Mouse (Mus musculus): ENCODE results near the gene AW551984. TPM values are rescaled to one million over a fixed set of nuclear protein-coding genes. Genes with fewer than 3 reads are reported as not detected.

Gene AW551984
- polyA plus RNA-seq, 1 experiment from 2014 or later, result 9.6 TPM

GRCm38 (mm10) chr9:39575469-39575868 is 28.7 kb downstream of the AW551984 start, which contains the start of gene Olfr959:
Gene Olfr959, minus strand, starts transcription at chr9:39575569.
- 52% methylated on average over 3 of the region's 3 CpGs for WGBS
- H3K4me2 ChIP-seq (ENCODE audit: low read length), result no peak within 1 kb of the TSS
- H3K9me3 ChIP-seq (ENCODE audit: control insufficient read depth, low read length), result no peaks in the 10 kb centered on the region
- H3K4me1 ChIP-seq (ENCODE audit: control insufficient read depth in 2 of 2, insufficient read depth in 2 of 2, low read length in 2 of 2), result 0 out of 4 replicates have a peak, but pooled peaks cover 0 to 3% of the 10 kb centered on the region in 2 experiments
- no peak within 1 kb of the TSS; a peak in 1 of 4 replicates for H3K27ac ChIP-seq (replicated peaks in 1 of 2; ENCODE audit: control insufficient read depth in 1 of 2, insufficient read depth in 1 of 2, low read depth in 2 of 2, low read length in 2 of 2)
- H3K27me3 ChIP-seq (ENCODE audit: control insufficient read depth, insufficient read depth, low read length), result no peaks in the 10 kb centered on the region
- no peaks in the 10 kb centered on the region for H3K36me3 ChIP-seq (ENCODE audit: control insufficient read depth, insufficient read depth, low read length)
- H3K4me3 ChIP-seq (ENCODE audit: control insufficient read depth in 1 of 2, insufficient read depth in 1 of 2, low read depth in 1 of 2, low read length in 2 of 2), result no peak within 1 kb of the TSS
- ATAC-seq (ENCODE audit: insufficient number of reproducible peaks, insufficient read depth, low FRiP score, low read depth), result no peak
- no peak within 1 kb of the TSS for H3K9ac ChIP-seq (ENCODE audit: low read length)

DNA sequence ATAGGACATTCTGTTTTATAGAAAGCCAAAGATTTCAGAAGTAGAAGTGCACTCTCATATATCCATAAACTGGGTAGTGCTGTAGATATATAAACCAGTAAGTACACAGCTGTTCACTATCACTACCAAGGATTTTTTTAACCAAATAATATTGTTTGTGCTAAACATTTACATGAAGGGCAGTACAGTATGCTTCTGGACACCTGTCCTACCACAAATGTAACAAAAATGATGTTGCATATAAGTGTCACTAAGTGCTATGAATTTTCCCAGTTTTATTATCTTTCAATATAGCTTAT is 45.9 kb downstream of the AW551984 start:
- H3K27ac ChIP-seq (replicated peaks in 1 of 2; ENCODE audit: control insufficient read depth in 1 of 2, insufficient read depth in 1 of 2, low read depth in 2 of 2, low read length in 2 of 2), result no peak overlapping the region
- no peak overlapping the region for H3K4me2 ChIP-seq (ENCODE audit: low read length)
- no peaks in the 10 kb centered on the region for H3K36me3 ChIP-seq (ENCODE audit: control insufficient read depth, insufficient read depth, low read length)
- H3K9ac ChIP-seq (ENCODE audit: low read length), result no peak overlapping the region
- ATAC-seq (ENCODE audit: insufficient number of reproducible peaks, insufficient read depth, low FRiP score, low read depth), result no peak
- H3K9me3 ChIP-seq (ENCODE audit: control insufficient read depth, low read length), result no peaks in the 10 kb centered on the region
- H3K4me3 ChIP-seq (ENCODE audit: control insufficient read depth in 1 of 2, insufficient read depth in 1 of 2, low read depth in 1 of 2, low read length in 2 of 2), result no peak overlapping the region
- H3K27me3 ChIP-seq (ENCODE audit: control insufficient read depth, insufficient read depth, low read length), result no peaks in the 10 kb centered on the region
- H3K4me1 ChIP-seq (ENCODE audit: control insufficient read depth in 2 of 2, insufficient read depth in 2 of 2, low read length in 2 of 2), result no peaks in the 10 kb centered on the region

DNA sequence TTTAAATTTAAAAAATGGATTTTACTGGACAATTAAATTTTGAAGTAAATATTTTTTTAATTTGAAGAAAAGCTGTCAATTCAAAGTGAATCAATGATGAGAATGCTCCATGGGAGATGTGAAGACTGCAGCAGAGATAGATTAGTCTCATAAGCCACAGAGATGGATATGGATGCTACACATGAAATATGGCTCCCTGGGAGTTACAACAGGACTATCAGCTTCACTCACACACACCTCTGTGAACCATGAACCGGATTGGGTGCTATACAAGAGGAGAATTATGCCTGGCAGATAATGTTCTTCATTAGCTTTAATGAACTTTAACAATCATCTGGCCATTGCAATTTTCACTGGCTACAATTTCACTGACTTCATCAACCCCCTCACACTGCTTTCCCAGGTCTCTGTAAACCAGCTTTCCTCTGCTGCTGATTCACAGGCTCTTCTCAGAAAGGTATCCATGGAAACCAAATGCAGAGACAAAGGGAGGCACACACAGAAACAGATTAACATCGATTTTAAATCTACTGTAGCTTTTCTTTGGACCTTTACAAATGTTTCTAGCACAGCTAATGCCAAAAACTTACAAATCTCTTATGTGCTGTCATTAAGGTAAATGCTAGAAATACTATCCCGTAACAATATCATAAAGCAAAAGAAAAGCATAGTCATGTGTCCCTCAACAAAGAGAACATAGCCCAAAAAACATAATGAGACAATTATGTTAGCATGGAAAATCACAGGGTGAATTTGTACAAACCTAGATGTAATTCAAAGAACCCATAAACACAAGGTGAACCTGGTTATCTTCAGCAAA is 46.5 kb downstream of the AW551984 start:
- no peaks in the 10 kb centered on the region for H3K27me3 ChIP-seq (ENCODE audit: control insufficient read depth, insufficient read depth, low read length)
- H3K36me3 ChIP-seq (ENCODE audit: control insufficient read depth, insufficient read depth, low read length), result no peaks in the 10 kb centered on the region
- H3K9ac ChIP-seq (ENCODE audit: low read length), result no peak overlapping the region
- no peak overlapping the region for H3K27ac ChIP-seq (replicated peaks in 1 of 2; ENCODE audit: control insufficient read depth in 1 of 2, insufficient read depth in 1 of 2, low read depth in 2 of 2, low read length in 2 of 2)
- H3K9me3 ChIP-seq (ENCODE audit: control insufficient read depth, low read length), result no peaks in the 10 kb centered on the region
- WGBS, result 62% methylated on average over 3 of the region's 3 CpGs
- ATAC-seq (ENCODE audit: insufficient number of reproducible peaks, insufficient read depth, low FRiP score, low read depth), result no peak
- H3K4me3 ChIP-seq (ENCODE audit: control insufficient read depth in 1 of 2, insufficient read depth in 1 of 2, low read depth in 1 of 2, low read length in 2 of 2), result no peak overlapping the region
- H3K4me1 ChIP-seq (ENCODE audit: control insufficient read depth in 2 of 2, insufficient read depth in 2 of 2, low read length in 2 of 2), result no peaks in the 10 kb centered on the region
- H3K4me2 ChIP-seq (ENCODE audit: low read length), result no peak overlapping the region

- Histone ChIP-seq H3K9me3 (ENCODE audit: control insufficient read depth, low read length) (no peaks in the 10 kb centered on the region), H3K27ac (replicated peaks in 1 of 2; ENCODE audit: control insufficient read depth in 1 of 2, insufficient read depth in 1 of 2, low read depth in 2 of 2, low read length in 2 of 2) (no peak within 1 kb of the TSS), H3K36me3 (ENCODE audit: control insufficient read depth, insufficient read depth, low read length) (no peaks in the 10 kb centered on the region), H3K4me1 (ENCODE audit: control insufficient read depth in 2 of 2, insufficient read depth in 2 of 2, low read length in 2 of 2) (no peaks in the 10 kb centered on the region), H3K9ac (ENCODE audit: low read length) (no peak within 1 kb of the TSS), H3K27me3 (ENCODE audit: control insufficient read depth, insufficient read depth, low read length) (no peaks in the 10 kb centered on the region), H3K4me2 (ENCODE audit: low read length) (no peak within 1 kb of the TSS), H3K4me3 (ENCODE audit: control insufficient read depth in 1 of 2, insufficient read depth in 1 of 2, low read depth in 1 of 2, low read length in 2 of 2) (no peak within 1 kb of the TSS)
- 60% methylated on average over 2 of the region's 2 CpGs for WGBS
- ATAC-seq (ENCODE audit: insufficient number of reproducible peaks, insufficient read depth, low FRiP score, low read depth), result no peak
Observed at GRCm38 (mm10) chr9:39553946-39554345, 50.3 kb downstream of the AW551984 start, which contains the start of gene Olfr958. Gene Olfr958, minus strand, starts transcription at chr9:39554054.

- no peak for ATAC-seq (ENCODE audit: insufficient number of reproducible peaks, insufficient read depth, low FRiP score, low read depth)
- no peaks in the 10 kb centered on the region for H3K4me1 ChIP-seq (ENCODE audit: control insufficient read depth in 2 of 2, insufficient read depth in 2 of 2, low read length in 2 of 2)
- 69% methylated on average over 5 of the region's 5 CpGs for WGBS
Observed at GRCm38 (mm10) chr9:39550806-39551205, 53.4 kb downstream of the AW551984 start.

More at GRCm38 (mm10) chr9:39550806-39551205, 53.4 kb downstream of the AW551984 start:
- no peak overlapping the region for H3K9ac ChIP-seq (ENCODE audit: low read length)
- no peak overlapping the region for H3K27ac ChIP-seq (replicated peaks in 1 of 2; ENCODE audit: control insufficient read depth in 1 of 2, insufficient read depth in 1 of 2, low read depth in 2 of 2, low read length in 2 of 2)
- no peak overlapping the region for H3K4me2 ChIP-seq (ENCODE audit: low read length)
- no peaks in the 10 kb centered on the region for H3K36me3 ChIP-seq (ENCODE audit: control insufficient read depth, insufficient read depth, low read length)
- no peaks in the 10 kb centered on the region for H3K27me3 ChIP-seq (ENCODE audit: control insufficient read depth, insufficient read depth, low read length)
- no peak overlapping the region for H3K4me3 ChIP-seq (ENCODE audit: control insufficient read depth in 1 of 2, insufficient read depth in 1 of 2, low read depth in 1 of 2, low read length in 2 of 2)
- H3K9me3 ChIP-seq (ENCODE audit: control insufficient read depth, low read length), result no peaks in the 10 kb centered on the region

Other genes starting within 250 kb of the AW551984 start
- not detected in 2 replicates for gene Olfr951, start 217.0 kb downstream of the AW551984 start, polyA plus RNA-seq (2014; fragmentation: Nextera tagmentation; extraction: Ambion mirVana)
- gene Olfr952, start 177.3 kb downstream of the AW551984 start, polyA plus RNA-seq (2014; fragmentation: Nextera tagmentation; extraction: Ambion mirVana), result not detected in 2 replicates
- gene Olfr954, start 147.7 kb downstream of the AW551984 start, polyA plus RNA-seq (2014; fragmentation: Nextera tagmentation; extraction: Ambion mirVana), result not detected in 2 replicates
- gene Olfr955, start 132.5 kb downstream of the AW551984 start, polyA plus RNA-seq (2014; fragmentation: Nextera tagmentation; extraction: Ambion mirVana), result not detected in 2 replicates
- gene Olfr44, start 110.4 kb downstream of the AW551984 start, polyA plus RNA-seq (2014; fragmentation: Nextera tagmentation; extraction: Ambion mirVana), result not detected in 2 replicates
- gene Olfr957, start 88.6 kb downstream of the AW551984 start, polyA plus RNA-seq (2014; fragmentation: Nextera tagmentation; extraction: Ambion mirVana), result not detected in 2 replicates
- gene Olfr958, start 50.3 kb downstream of the AW551984 start, polyA plus RNA-seq (2014; fragmentation: Nextera tagmentation; extraction: Ambion mirVana), result not detected in 2 replicates
- gene Olfr959, start 28.8 kb downstream of the AW551984 start, polyA plus RNA-seq (2014; fragmentation: Nextera tagmentation; extraction: Ambion mirVana), result not detected in 2 replicates
- gene Olfr148, start 6.3 kb upstream of the AW551984 start, polyA plus RNA-seq (2014; fragmentation: Nextera tagmentation; extraction: Ambion mirVana), result not detected in 2 replicates
- gene Olfr960, start 17.0 kb upstream of the AW551984 start, polyA plus RNA-seq (2014; fragmentation: Nextera tagmentation; extraction: Ambion mirVana), result not detected in 2 replicates
- not detected in 2 replicates for gene Olfr961, start 40.7 kb upstream of the AW551984 start, polyA plus RNA-seq (2014; fragmentation: Nextera tagmentation; extraction: Ambion mirVana)
- not detected in 2 replicates for gene Olfr963, start 62.8 kb upstream of the AW551984 start, polyA plus RNA-seq (2014; fragmentation: Nextera tagmentation; extraction: Ambion mirVana)
- not detected in 2 replicates for gene Olfr149, start 102.7 kb upstream of the AW551984 start, polyA plus RNA-seq (2014; fragmentation: Nextera tagmentation; extraction: Ambion mirVana)
- gene Olfr965, start 107.0 kb upstream of the AW551984 start, polyA plus RNA-seq (2014; fragmentation: Nextera tagmentation; extraction: Ambion mirVana), result not detected in 2 replicates
- not detected in 2 replicates for gene Olfr150, start 126.6 kb upstream of the AW551984 start, polyA plus RNA-seq (2014; fragmentation: Nextera tagmentation; extraction: Ambion mirVana)
- gene Olfr967, start 141.8 kb upstream of the AW551984 start, polyA plus RNA-seq (2014; fragmentation: Nextera tagmentation; extraction: Ambion mirVana), result not detected in 2 replicates
- gene Olfr968, start 178.8 kb upstream of the AW551984 start, polyA plus RNA-seq (2014; fragmentation: Nextera tagmentation; extraction: Ambion mirVana), result not detected in 2 replicates
- not detected in 2 replicates for gene Olfr969, start 186.5 kb upstream of the AW551984 start, polyA plus RNA-seq (2014; fragmentation: Nextera tagmentation; extraction: Ambion mirVana)
- not detected in 2 replicates for gene Olfr970, start 204.5 kb upstream of the AW551984 start, polyA plus RNA-seq (2014; fragmentation: Nextera tagmentation; extraction: Ambion mirVana)
- not detected in 2 replicates for gene Olfr971, start 232.5 kb upstream of the AW551984 start, polyA plus RNA-seq (2014; fragmentation: Nextera tagmentation; extraction: Ambion mirVana)

Measured in heart, embryonic 14.5 days (tissue).